Mouse (Mus musculus): ENCODE data around the gene Lpin1. TPM values are rescaled to one million over a fixed set of nuclear protein-coding genes. Genes with fewer than 3 reads are reported as not detected.

Gene Lpin1
- polyA plus RNA-seq, 1 experiment from 2014 or later, result 8.1 TPM

DNA sequence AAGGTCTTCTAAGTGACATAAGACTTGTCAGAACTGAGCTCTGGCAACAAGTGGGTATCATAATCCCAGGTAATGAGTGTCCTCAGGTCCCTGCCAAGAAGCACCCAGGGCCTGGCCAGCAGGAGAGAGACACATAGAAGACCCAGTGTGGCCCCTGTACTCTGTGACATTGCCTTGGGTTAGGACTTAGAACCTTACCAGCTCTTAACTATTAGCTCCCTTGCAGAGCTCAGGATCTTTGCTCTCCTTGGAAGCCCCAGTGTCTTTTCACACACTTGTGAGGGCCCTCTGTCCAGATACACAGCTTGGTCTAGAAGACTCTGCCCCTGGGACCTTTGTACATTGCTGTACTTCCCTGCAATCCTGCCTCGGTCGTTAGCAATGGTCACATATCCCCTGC is 23.7 kb downstream of the Lpin1 start:
- Histone ChIP-seq H3K9me3 (ENCODE audit: control insufficient read depth, low read length) (no peaks in the 10 kb centered on the region), H3K4me2 (ENCODE audit: low read depth, low read length) (no peak overlapping the region), H3K36me3 (ENCODE audit: control insufficient read depth, insufficient read depth, low read length) (no peaks in the 10 kb centered on the region), H3K9ac (ENCODE audit: low read length) (no peak overlapping the region), H3K4me3 (ENCODE audit: low read length) (no peak overlapping the region), H3K27ac (ENCODE audit: low read length) (no peak overlapping the region), H3K4me1 (replicated peaks; ENCODE audit: control insufficient read depth, insufficient read depth, low read length) (peaks cover 32% of the 10 kb centered on the region), H3K27me3 (ENCODE audit: control insufficient read depth, insufficient read depth, low read depth, low read length) (no peaks in the 10 kb centered on the region)
- ATAC-seq (ENCODE audit: low read depth), result no peak
- WGBS, result 85% methylated on average over 2 of the region's 2 CpGs

DNA sequence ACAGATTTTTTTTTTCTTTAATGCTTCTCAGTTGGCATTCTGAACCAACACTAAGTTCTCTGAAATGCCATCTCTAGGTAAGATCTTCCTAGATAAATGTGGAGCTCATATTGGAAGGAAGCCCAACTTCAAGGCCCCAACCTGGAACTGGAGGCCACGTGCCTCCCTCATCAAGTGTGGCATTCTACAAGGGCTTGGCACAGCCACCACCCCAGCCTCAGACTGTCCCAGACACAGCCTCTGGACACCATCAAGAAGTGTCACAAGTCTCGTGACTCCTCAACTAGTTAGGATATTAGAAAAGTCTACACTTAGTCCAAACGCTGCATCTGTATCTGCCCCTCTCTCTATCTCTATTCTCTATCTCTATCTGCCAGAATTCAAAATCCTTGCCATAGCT is 25.8 kb downstream of the Lpin1 start:
- H3K36me3 ChIP-seq (ENCODE audit: control insufficient read depth, insufficient read depth, low read length), result no peaks in the 10 kb centered on the region
- no peaks in the 10 kb centered on the region for H3K9me3 ChIP-seq (ENCODE audit: control insufficient read depth, low read length)
- no peak overlapping the region for H3K4me2 ChIP-seq (ENCODE audit: low read depth, low read length)
- WGBS, result 73% methylated on average over 3 of the region's 3 CpGs
- H3K27ac ChIP-seq (ENCODE audit: low read length), result no peak overlapping the region; the same call in 1 of the 2 replicates
- H3K9ac ChIP-seq (ENCODE audit: low read length), result no peak overlapping the region
- no peak for ATAC-seq (ENCODE audit: low read depth)
- H3K27me3 ChIP-seq (ENCODE audit: control insufficient read depth, insufficient read depth, low read depth, low read length), result no peaks in the 10 kb centered on the region
- peaks cover 21% of the 10 kb centered on the region for H3K4me1 ChIP-seq (replicated peaks; ENCODE audit: control insufficient read depth, insufficient read depth, low read length)
- H3K4me3 ChIP-seq (ENCODE audit: low read length), result no peak overlapping the region

DNA sequence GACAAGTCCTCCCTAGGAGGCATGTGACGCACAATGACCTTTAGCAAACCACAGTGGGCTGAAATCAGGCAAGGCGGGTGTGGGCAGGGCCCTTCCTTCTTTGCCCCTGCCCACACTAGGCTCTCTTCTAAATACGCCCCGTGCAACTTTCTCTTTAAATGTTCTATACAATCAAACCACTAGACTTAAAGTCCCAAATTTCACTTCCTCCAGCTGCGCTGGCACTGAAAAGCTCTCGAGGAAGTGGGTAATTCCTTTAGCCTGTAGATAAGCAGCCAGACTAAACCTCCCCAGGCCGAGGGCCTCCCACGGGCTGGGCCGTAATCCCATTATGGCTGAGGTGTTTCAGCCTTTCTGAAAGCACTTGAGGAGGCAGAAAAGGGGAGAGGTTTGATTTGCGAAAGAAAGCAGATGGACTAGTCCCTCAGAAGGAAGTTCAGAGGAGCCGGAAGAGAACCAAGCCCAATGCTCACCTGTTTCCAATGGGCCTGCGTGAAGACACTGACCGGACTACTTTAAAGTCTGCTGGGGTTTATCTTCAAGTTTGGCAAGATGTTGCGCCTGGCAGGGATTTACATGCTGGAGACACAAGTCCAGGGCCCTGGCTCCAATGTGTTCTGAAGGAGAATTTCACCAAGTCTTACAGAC is 26.6 kb downstream of the Lpin1 start:
- Histone ChIP-seq H3K27ac (ENCODE audit: low read length) (peak overlapping the region; percentile 65), H3K4me3 (ENCODE audit: low read length) (no peak overlapping the region)

DNA sequence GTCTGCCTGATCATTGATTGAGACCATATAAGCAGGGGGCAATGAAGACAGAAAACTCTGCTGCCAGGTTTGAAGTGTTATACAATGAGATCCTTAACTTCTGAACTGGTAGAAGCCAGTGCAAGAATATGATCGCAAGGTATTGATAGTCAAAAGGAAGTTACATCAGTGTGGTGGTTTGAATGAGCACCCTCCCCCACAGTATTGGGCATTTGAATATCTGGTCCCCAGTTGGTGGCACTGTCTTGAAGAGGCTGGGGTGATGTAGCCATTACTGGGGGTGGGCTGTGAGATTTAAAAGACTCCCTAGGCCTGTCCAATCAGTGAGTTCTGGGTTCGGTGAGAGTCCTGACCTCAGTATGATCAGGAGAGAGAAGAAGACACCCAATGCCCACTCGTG is 27.5 kb downstream of the Lpin1 start:
- Histone ChIP-seq H3K27me3 (ENCODE audit: control insufficient read depth, insufficient read depth, low read depth, low read length) (no peaks in the 10 kb centered on the region), H3K27ac (ENCODE audit: low read length) (no peak overlapping the region; the same call in 1 of the 2 replicates), H3K9me3 (ENCODE audit: control insufficient read depth, low read length) (no peaks in the 10 kb centered on the region), H3K4me2 (ENCODE audit: low read depth, low read length) (no peak overlapping the region), H3K4me3 (ENCODE audit: low read length) (no peak overlapping the region), H3K4me1 (replicated peaks; ENCODE audit: control insufficient read depth, insufficient read depth, low read length) (peaks cover 17% of the 10 kb centered on the region), H3K9ac (ENCODE audit: low read length) (no peak overlapping the region), H3K36me3 (ENCODE audit: control insufficient read depth, insufficient read depth, low read length) (no peaks in the 10 kb centered on the region)
- no peak for ATAC-seq (ENCODE audit: low read depth)
- 85% methylated on average over 3 of the region's 3 CpGs for WGBS

More for the DNA sequence above, 26.6 kb downstream of the Lpin1 start:
- Histone ChIP-seq H3K9ac (ENCODE audit: low read length) (no peak overlapping the region), H3K4me1 (replicated peaks; ENCODE audit: control insufficient read depth, insufficient read depth, low read length) (peaks cover 20% of the 10 kb centered on the region), H3K27me3 (ENCODE audit: control insufficient read depth, insufficient read depth, low read depth, low read length) (no peaks in the 10 kb centered on the region), H3K36me3 (ENCODE audit: control insufficient read depth, insufficient read depth, low read length) (no peaks in the 10 kb centered on the region), H3K4me2 (ENCODE audit: low read depth, low read length) (peak overlapping the region; percentile 23; the same call in 1 of the 2 replicates), H3K9me3 (ENCODE audit: control insufficient read depth, low read length) (no peaks in the 10 kb centered on the region)
- WGBS, result 28% methylated on average over 14 of the region's 14 CpGs
- peak; percentile 74 for ATAC-seq (ENCODE audit: low read depth)

DNA sequence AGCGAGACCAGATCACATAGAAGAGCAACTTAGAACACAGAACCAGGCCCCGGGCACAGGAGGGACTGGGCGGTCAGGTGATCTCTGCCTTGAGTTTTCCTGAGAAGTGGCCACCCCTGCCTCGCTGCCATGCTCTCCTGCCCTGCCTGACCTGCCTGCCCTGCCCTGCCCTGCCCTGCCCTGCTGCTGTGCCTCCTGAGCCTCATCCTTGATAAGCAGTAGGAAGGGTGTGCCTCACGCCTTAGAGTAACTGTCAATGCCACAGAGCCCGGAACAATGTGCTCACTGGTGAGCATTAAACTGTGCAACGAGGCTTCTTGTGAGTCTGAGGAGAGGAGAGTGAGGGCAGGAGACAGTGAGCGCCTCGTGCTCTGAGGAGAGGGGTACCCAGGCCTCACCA is 30.5 kb downstream of the Lpin1 start:
- H3K4me3 ChIP-seq (ENCODE audit: low read length), result no peak overlapping the region
- H3K4me1 ChIP-seq (replicated peaks; ENCODE audit: control insufficient read depth, insufficient read depth, low read length), result peaks cover 16% of the 10 kb centered on the region
- no peak overlapping the region for H3K27ac ChIP-seq (ENCODE audit: low read length)
- no peaks in the 10 kb centered on the region for H3K9me3 ChIP-seq (ENCODE audit: control insufficient read depth, low read length)
- H3K9ac ChIP-seq (ENCODE audit: low read length), result no peak overlapping the region
- H3K4me2 ChIP-seq (ENCODE audit: low read depth, low read length), result no peak overlapping the region
- no peaks in the 10 kb centered on the region for H3K36me3 ChIP-seq (ENCODE audit: control insufficient read depth, insufficient read depth, low read length)
- no peaks in the 10 kb centered on the region for H3K27me3 ChIP-seq (ENCODE audit: control insufficient read depth, insufficient read depth, low read depth, low read length)
- no peak for ATAC-seq (ENCODE audit: low read depth)
- 81% methylated on average over 9 of the region's 9 CpGs for WGBS

DNA sequence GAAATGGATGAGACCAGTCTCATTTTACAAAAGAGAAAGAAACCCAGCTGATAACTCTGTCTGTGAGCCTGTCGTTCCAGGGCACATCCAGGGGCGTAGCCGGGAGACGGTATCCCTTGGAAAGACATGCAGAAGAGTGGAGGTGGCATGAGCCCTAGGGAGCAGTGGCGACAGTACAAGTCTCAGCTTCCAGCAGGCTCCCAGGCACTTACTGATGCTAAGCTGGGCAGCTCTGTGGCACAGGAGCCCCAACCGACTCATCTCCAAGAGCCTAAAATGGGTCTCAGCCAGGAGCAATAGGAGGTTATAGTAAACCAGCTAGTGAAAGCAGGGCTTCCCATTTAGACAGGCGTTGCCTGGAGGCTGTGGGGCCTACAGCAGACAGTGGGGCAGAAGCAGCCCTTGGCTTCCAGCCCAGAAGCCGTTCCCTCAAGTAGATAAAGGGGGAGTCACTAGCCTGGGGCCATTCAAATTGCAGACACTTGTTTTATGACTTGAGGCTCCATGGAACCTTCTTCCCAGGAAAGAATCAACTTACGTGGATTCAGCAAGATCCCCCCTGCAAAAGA is 33.0 kb downstream of the Lpin1 start:
- H3K4me3 ChIP-seq (ENCODE audit: low read length), result no peak overlapping the region
- H3K4me2 ChIP-seq (ENCODE audit: low read depth, low read length), result no peak overlapping the region
- peaks cover 2% of the 10 kb centered on the region; the same call in 1 of the 2 replicates for H3K4me1 ChIP-seq (replicated peaks; ENCODE audit: control insufficient read depth, insufficient read depth, low read length)
- H3K36me3 ChIP-seq (ENCODE audit: control insufficient read depth, insufficient read depth, low read length), result no peaks in the 10 kb centered on the region
- WGBS, result 60% methylated on average over 9 of the region's 9 CpGs
- no peaks in the 10 kb centered on the region for H3K9me3 ChIP-seq (ENCODE audit: control insufficient read depth, low read length)
- no peak overlapping the region for H3K9ac ChIP-seq (ENCODE audit: low read length)
- H3K27ac ChIP-seq (ENCODE audit: low read length), result no peak overlapping the region
- H3K27me3 ChIP-seq (ENCODE audit: control insufficient read depth, insufficient read depth, low read depth, low read length), result no peaks in the 10 kb centered on the region
- ATAC-seq (ENCODE audit: low read depth), result peak; percentile 47; the same call in 1 of the 2 replicates

DNA sequence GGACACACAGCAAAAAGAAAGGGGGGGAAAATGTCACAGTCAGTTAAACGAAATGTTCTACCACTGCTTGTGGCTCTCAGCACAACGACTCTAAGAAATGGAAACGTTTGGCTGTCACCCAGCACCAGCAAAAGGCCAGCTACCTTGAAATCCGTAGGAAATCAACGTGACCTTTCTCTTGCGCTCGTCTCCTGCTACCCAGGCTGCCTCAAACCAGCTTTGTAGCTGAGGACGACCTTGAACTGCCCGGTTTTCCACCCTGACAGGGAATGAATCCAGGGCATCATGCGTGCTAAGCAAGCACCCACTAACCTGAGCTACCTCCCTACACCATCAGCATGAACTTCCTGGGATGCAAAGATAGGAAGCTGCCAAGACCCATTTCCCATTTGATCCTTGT is 39.5 kb downstream of the Lpin1 start:
- 80% methylated on average over 10 of the region's 10 CpGs for WGBS
- H3K27me3 ChIP-seq (ENCODE audit: control insufficient read depth, insufficient read depth, low read depth, low read length), result no peaks in the 10 kb centered on the region
- no peak overlapping the region for H3K4me2 ChIP-seq (ENCODE audit: low read depth, low read length)
- no peak overlapping the region for H3K27ac ChIP-seq (ENCODE audit: low read length)
- H3K36me3 ChIP-seq (ENCODE audit: control insufficient read depth, insufficient read depth, low read length), result no peaks in the 10 kb centered on the region
- no peak overlapping the region for H3K9ac ChIP-seq (ENCODE audit: low read length)
- ATAC-seq (ENCODE audit: low read depth), result no peak
- no peak overlapping the region for H3K4me3 ChIP-seq (ENCODE audit: low read length)
- no peaks in the 10 kb centered on the region; the same call in 1 of the 2 replicates for H3K9me3 ChIP-seq (ENCODE audit: control insufficient read depth, low read length)
- no peaks in the 10 kb centered on the region for H3K4me1 ChIP-seq (replicated peaks; ENCODE audit: control insufficient read depth, insufficient read depth, low read length)

DNA sequence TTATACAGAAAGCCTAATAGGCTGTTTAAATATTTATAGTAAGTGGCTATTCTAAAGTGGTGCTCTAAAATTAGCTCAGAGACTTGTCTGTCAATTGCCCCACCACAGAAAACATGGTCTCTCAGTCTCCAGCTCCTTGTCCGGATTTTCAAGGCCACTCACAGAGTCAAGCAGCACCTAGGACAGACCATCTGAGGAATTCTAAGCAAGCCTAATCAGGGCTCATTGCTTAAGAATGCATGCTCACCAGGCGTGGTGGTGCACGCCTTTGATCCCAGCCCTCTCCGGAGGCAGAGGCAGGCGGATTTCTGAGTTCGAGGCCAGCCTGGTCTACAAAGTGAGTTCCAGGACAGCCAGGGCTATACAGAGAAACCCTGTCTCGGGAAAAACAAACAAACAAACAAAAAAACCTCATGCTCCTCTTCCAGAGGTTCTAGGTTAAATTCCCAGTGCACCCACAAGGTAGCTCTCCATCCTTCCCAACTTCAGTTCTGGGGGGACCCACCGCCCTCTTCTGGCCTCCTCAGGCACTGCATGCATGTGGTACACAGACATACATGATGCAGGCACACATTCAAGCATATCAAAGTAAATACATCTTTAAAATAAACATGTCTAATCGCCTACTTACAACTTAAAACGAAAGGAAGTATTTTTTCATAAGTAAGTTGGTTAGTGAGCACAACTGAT is 40.2 kb downstream of the Lpin1 start:
- no peaks in the 10 kb centered on the region for H3K36me3 ChIP-seq (ENCODE audit: control insufficient read depth, insufficient read depth, low read length)
- no peak overlapping the region for H3K4me3 ChIP-seq (ENCODE audit: low read length)
- H3K9ac ChIP-seq (ENCODE audit: low read length), result no peak overlapping the region
- no peaks in the 10 kb centered on the region; the same call in 1 of the 2 replicates for H3K9me3 ChIP-seq (ENCODE audit: control insufficient read depth, low read length)
- WGBS, result 84% methylated on average over 10 of the region's 10 CpGs
- H3K27me3 ChIP-seq (ENCODE audit: control insufficient read depth, insufficient read depth, low read depth, low read length), result no peaks in the 10 kb centered on the region
- H3K4me1 ChIP-seq (replicated peaks; ENCODE audit: control insufficient read depth, insufficient read depth, low read length), result no peaks in the 10 kb centered on the region
- H3K27ac ChIP-seq (ENCODE audit: low read length), result no peak overlapping the region
- no peak overlapping the region for H3K4me2 ChIP-seq (ENCODE audit: low read depth, low read length)
- no peak for ATAC-seq (ENCODE audit: low read depth)

DNA sequence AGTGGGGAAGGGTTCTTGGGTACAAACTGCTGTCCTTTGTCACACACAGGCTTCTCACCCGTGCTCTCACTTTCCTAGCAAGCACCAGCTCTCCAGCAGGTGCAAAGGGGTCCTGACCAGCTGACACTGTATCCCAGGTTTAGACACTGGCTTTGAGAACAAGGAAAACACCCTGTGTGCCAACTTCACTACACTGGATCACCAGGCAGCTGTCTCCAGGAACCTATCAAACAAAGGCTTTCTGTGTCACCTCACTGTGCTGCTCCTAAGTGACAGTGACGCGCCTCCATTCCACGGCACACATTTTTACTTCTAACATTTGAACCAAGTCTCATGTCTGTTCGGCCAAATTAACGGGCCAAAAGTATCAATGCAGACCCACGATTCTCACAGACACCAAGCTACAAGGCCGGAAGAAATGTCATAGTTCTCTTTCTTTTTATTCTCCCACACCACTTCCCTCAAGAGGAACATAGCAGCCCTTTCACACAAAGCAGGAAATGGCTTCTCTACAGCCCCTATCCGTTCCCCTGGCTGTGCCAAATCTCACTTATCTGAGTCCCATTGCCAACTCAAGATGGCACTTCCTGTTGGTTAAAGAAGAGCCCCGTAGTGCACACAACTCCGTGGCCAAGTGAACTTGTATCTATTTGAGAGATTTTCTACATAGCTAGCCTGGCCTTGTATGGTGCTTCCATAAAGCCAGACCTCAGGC is 41.7 kb downstream of the Lpin1 start:
- Histone ChIP-seq H3K4me2 (ENCODE audit: low read depth, low read length) (no peak overlapping the region), H3K27ac (ENCODE audit: low read length) (no peak overlapping the region), H3K36me3 (ENCODE audit: control insufficient read depth, insufficient read depth, low read length) (peaks cover 5% of the 10 kb centered on the region; the same call in 1 of the 2 replicates), H3K4me3 (ENCODE audit: low read length) (no peak overlapping the region), H3K4me1 (replicated peaks; ENCODE audit: control insufficient read depth, insufficient read depth, low read length) (no peaks in the 10 kb centered on the region), H3K9ac (ENCODE audit: low read length) (no peak overlapping the region), H3K27me3 (ENCODE audit: control insufficient read depth, insufficient read depth, low read depth, low read length) (no peaks in the 10 kb centered on the region), H3K9me3 (ENCODE audit: control insufficient read depth, low read length) (no peaks in the 10 kb centered on the region; the same call in 1 of the 2 replicates)
- 60% methylated on average over 11 of the region's 11 CpGs for WGBS
- ATAC-seq (ENCODE audit: low read depth), result 0 out of 2 replicates have a peak, but pooled peaks have one; percentile 45

All from lung, embryonic 16.5 days (tissue).